Mouse (Mus musculus) stomach, postnatal 0 days (tissue): Measurements from ENCODE around the gene Avp.

Experiments used
- CTCF ChIP-seq: IDR thresholded peaks from 2 replicates; pipeline ENCODE4 v1.5.1; 2016; ENCODE audit warnings: antibody characterized with exemption, low read depth, mild to moderate bottlenecking, moderate library complexity
- EP300 ChIP-seq: optimal IDR thresholded peaks from 2 replicates; pipeline ENCODE3; 2016; ENCODE audit warnings: antibody characterized with exemption

GRCm38 (mm10) chr2:130582552-130582951 lies at the start of gene Avp:
- no peak for TF ChIP-seq CTCF
- no peak for TF ChIP-seq EP300
